Mouse (Mus musculus) testis, adult 2 months (tissue): ENCODE results near the gene Hdgfl3.

Experiments
- CTCF ChIP-seq: fragments of 200-500 bp; IDR thresholded peaks from 2 replicates; pipeline ENCODE4 v1.5.1; 2012; ENCODE audit warnings: low read depth, mild to moderate bottlenecking, inconsistent platforms, low read length, moderate library complexity; ENCODE audit not compliant: control insufficient read depth, insufficient read depth, insufficient replicate concordance
- POLR2A ChIP-seq: fragments of 200-500 bp; IDR thresholded peaks from 2 replicates; pipeline ENCODE4 v1.6.1; 2012; ENCODE audit warnings: low read depth, mild to moderate bottlenecking, inconsistent platforms, low read length, moderate library complexity; ENCODE audit not compliant: control insufficient read depth

DNA sequence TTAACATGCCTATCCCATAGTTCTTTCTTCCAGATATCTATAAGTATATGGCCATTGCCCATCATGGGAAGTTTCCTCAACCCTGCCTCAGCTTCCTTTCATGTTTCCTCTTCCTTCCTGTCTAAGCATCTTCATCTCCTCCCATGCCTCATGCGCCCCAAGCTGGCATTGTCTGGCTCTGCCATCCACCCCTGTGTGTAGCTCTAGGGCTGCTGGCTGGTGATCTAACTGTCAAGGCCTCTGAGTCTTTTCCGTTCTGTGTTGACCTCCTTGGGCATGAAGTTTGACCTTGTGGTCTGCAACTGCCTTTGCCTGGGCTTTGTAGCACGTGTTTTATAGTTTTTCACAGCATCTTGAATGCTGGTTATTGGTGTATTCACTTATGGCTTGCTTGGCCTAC, 89.0 kb downstream of the Hdgfl3 start:
- TF ChIP-seq CTCF, result no peak
- TF ChIP-seq POLR2A, result no peak
